Mouse (Mus musculus) MEL-GATA-1-ER (cell line): Measurements from ENCODE around the gene Gpr174.
"Not testable (repeated sequence)": the region's sequence is repeated elsewhere in the genome, so short reads cannot be mapped to it uniquely, and the experiment has no call there.

Source experiments
- DNase-seq: peaks from one replicate; pipeline ENCODE4 v3.0.0-alpha.2; 2012; ENCODE audit warnings: low read depth; ENCODE audit errors: extremely low read depth

The Gpr174 gene

DNA sequence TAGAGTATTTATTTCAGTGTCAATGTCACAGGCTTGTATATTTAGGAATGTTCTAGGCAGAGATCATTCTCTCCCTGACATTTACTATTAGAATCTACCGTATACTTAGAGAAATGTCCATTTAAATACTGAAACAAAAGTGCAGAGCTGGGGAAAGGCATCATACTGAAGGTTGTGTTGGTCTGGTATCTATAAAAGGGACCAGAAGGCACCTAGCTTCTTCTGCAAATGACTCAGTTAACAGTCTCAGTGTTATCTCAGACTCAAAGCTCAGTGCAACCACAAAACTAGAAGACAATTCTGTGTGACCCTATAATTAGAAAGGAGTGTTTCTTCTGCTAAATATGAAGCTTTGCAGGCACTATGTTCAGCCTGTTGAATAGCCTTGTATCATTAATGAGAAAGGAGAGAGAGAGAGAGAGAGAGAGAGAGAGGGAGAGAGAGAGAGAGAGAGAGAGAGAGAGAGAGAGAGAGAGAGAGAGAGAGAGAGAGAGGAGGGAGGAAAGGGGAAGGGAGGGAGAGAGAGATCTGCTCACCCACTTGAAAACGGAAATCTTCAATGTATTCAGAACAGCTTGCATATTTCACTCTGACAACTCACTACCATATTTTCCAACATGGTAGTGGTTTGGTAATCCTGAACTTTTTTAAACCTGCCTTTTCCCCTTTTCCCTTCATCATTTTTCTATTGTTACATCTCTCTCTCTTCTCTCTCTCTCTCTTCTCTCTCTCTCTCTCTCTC is at the start of gene Gpr174:
Gene Gpr174, plus strand, starts transcription at position 393 of the 742 bp plus-strand sequence.
- peak; percentile 75 for DNase-seq

DNA sequence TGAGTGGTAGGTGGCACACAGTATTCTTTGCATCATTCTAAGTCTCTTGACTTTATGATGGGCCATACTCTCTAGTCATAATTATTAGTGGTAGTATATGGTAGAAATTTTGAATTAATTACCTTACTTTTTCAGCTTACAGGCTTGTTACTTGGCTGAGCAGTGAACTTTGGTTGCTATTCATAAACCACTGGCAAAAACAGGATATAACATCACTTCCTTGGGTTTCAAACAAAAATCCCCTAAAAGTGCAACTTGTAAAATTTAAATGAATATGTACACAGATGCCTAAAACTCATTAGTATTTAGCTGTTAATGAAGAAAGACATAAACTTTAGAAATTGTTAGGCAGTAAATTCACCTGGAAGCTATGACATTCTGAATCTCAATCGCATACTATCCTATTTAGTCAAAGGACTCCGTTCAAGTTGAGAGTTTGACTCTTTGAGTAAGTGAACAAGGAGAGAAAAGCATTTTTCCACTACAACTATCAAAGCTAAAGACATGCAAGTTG is 38.0 kb upstream of the Gpr174 start:
- DNase-seq: no peak

DNA sequence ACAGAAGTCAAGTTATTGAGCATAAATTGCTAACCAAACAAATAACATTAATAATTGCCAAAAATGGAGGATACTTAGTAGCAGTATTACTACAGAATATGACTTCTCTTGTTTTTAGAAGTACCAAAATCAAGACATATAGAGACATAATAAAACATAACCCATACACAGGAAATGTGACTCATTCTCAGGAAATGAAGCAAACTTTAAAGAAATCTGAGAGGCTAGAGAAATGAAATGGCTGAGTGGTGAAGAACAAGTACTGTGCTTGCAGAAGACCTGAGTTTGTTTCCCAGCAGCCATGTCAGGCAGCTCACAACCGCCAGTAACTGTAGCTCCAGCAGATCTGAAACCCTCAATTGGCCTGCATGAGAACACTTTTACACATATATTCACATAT is 30.8 kb upstream of the Gpr174 start:
- DNase-seq: no peak

DNA sequence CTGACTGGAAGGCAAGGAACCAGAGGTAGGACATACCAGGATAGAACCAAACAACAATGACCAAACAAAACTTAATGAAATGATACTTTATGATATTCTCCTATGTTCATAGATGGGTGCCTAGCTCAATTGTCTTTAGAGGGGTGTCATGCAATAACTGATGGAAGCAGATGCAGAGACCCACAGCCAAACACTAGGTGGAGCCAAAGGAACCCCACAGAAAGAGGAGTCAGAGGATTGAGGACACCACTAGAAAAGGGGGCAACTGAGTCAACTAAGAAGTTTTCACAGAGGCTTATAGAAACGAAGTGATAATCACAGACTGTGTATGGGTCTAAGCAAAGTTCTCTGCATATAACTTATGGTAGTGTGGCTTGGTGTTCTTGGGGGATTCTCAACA is 24.5 kb upstream of the Gpr174 start:
- no peak for DNase-seq

DNA sequence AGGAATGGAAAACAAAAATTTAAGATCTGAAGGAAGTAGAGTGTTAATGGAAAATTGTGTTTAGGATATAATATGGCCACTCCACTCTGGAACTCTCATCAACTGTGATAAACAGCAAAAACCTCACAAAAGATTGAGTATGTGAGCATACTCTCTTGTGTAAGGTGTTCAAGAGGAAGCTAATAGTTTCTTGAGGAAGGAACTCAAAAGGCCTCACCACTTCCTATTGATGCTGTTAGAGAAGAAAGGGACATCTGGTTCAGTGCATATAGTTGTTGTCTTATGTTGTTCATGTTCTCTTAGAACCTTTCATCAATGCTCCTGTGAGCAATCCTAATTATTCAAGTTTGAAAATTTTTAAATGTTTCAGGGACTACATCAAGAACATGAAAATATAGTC is 21.0 kb upstream of the Gpr174 start:
- DNase-seq: no peak

DNA sequence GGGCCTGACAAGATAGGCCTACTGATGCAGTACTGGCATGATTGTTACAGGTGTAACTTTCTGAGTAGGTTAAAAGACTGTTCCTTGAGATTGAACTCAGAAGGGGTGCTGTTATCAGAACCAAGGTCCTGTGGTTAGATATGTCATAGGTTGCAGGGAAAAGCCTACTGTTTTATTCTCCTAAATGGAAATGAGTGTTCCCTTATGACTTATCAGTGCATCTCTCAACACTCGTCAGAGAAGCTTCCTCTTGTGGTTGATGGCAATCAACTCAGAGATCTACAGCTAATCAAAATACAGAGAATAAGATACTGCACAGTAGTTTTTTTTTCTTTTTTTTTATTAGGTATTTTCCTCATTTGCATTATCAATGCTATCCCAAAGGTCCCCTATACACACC is 19.2 kb upstream of the Gpr174 start:
- DNase-seq: no peak

DNA sequence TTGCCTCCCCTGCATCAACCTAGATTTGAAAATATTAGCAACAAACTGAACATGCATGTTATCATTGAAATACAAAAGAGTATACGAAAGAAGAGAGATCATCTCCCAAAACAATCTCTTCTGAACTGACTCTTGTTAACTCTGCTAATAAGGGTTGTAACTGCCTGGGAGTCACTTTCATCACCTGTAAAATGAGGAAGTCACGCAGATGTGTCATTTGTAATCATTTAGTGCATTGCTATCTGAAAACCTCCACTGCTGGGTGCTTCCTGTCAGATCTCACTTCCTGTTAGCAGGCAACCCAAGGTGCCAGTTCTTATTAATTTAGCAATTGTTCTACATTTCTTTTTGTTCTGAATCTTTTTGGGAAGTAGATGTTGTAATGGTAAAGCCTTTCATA is 5.3 kb upstream of the Gpr174 start:
- peak; percentile 95 for DNase-seq

DNA sequence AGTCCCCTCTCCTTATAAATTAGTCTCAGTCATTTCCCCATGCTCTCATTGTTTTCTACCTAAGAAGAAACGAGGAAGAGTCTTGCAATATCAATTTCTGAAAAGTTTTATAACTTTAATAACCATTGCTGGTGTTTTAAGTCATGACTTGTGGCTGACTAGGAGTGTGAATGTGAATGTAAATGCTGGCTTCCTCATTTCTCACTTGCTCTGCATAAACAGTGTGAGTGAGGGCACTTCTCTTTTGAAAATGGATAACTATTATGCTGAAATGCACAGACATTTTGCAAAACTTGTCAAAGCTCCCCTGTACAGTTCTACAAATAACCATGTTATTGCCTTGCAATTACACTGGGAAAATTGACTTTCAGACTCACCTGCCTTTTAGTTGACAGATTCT is 8.9 kb downstream of the Gpr174 start:
- no peak for DNase-seq

DNA sequence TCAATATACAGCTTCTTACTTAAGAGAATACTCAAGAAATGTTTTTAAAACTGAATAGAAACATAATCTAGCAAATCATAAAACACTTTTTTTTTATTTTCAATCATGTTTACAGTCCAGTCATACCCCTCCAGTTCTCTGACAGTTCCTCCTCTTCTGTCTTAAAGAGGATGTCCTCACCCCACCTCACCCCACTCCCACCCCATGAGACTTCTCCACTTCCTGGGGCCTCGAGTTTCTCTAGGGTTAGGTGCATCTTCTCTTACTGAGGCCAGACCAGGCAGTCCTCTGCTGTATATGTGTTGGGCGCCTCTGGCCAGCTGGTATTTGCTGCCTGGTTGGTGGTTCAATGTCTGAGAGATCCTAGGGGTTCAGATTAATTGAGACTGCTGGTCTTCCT is 21.9 kb downstream of the Gpr174 start:
- DNase-seq: no peak

DNA sequence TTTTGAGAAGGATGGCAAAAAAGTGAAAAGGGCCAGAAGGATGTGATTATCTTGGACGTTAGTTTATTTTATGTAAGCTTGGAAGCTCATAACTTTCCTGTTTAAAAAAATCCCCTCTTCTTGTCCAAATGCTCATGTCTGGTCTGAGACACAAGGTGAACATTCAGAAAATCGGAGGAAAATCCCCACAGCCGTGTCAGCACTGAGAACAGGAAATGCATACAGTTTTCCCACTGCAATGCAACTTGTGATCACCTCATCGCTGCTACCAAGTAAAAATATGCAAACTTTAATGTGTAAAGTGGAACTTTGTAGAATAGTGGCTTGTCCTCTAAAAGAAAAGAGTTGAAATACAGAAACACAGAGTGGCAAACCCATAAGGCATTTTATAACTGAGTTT is 28.5 kb downstream of the Gpr174 start:
- DNase-seq: no peak

DNA sequence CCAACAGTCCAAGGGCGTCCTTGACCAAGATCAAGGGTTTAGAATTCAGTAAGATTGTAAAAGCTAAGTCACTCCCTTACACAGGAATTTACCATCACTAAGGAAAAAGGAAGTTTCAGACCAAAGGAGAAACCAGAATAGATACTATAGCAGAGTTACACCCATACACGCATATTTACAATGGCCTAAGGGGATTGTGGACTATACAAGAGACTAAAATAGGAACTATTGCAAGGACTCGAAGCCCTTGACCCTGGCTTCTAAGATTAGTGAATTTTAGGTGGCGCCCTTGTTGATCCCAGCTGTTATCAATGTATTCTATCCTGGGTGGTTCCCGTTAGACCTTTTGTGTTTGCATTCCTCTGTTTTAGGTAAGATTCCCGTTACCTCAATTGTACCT is 42.2 kb downstream of the Gpr174 start:
- not testable (repeated sequence) for DNase-seq

DNA sequence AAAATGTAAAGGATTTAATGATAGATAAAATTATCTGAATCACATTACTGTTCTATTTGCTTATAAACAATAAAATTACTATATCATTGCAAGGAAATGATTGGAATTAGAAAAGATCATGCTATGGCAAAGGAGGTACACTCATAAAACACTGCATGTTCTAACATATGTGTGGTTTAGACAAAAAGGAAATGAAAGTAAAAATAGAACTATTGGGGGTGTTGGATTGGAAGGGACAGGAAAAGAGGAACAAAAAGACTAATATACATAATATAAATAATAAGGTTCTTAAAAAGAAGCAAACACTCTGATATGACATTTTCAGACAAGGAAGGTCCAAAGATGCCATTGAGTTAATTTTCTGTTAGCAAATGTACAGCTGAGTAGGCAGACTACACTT is 43.1 kb downstream of the Gpr174 start:
- peak; percentile 2 for DNase-seq

DNA sequence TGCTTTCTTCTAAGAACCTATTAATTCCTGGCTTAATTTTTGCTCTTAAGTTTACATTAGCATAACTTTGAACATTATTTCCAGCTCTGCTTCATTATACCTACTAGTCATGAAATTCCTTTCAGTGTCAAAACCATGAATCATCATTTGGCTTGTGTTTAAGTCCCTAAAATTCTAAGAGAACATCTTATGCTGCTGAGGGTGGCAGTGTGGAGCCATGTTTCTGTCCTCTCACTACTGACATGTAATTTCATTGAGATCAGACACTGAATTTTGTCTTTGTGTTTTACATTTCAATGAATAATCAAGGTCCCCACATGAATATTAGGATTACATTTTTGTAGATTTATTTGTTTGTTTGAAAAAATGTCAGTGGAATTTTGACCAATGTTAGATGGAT is 50.8 kb downstream of the Gpr174 start:
- no peak for DNase-seq

DNA sequence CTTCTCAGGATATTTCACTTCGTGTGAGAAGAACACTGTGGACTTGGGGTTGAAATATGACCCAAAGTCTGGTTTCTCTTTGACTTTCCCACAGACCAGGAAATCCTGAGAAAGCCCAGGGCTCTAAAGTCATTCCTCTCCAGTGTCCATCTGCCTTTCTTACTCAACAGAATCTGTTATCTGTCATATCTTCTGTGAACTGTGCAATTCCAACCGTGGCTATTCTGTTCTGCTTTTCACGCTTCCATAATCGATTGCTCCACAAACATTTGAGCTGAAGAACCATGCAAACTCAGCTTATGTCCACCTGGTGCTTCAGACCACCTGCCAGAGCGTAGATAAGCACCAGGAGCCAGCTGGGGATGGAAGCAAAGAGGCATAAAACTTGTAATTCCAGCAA is 56.9 kb downstream of the Gpr174 start:
- no peak for DNase-seq

DNA sequence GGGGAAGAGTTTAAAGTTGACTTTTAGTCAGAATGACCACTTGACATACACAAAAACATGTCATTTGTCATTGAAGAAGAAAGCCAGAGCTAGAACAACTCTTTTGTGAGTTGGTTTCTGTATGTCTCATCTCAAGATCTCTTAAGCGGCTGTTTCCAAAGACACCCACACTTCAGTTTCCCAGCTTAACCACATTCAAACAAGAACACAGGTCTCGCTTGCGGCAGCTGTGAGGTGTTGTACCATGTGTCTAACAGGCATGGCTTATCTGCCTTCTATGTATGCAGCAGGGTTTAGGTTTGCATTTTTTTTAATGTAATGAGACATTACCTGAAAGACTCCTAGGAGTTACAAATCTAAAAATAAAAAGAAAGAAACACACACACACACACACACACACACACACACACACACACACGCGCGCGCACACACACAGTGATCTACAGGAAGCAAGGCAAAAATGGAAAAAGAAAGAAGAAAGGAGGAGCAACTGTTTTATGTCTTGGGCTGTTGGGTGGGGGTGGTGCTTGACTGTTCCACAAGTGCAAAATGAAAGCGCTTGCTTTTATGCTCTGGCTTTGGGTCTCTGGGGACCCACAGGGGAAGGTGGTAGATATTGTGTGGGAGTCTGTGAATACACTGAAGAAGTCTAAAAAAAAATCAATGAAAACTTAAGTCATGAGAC is 70.2 kb downstream of the Gpr174 start:
- no peak for DNase-seq

DNA sequence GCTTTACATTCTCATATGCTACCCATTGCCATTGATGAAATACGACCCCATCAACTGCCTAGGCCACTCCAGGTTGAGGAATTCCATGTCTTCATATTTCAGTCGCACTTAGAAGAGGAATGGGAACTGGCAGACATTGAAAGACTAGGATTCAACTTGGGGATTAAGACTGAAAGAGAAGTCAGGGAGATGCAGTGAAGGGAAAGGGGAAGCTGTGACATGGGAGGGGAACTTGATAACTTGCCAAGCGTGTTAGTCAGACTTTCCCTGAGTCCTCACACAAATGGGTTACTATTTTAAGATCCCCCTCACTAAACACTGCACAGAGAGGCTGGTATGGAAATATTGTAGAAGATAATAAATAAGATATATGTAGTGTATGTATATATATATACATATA is 74.2 kb downstream of the Gpr174 start:
- peak; percentile 89 for DNase-seq

DNA sequence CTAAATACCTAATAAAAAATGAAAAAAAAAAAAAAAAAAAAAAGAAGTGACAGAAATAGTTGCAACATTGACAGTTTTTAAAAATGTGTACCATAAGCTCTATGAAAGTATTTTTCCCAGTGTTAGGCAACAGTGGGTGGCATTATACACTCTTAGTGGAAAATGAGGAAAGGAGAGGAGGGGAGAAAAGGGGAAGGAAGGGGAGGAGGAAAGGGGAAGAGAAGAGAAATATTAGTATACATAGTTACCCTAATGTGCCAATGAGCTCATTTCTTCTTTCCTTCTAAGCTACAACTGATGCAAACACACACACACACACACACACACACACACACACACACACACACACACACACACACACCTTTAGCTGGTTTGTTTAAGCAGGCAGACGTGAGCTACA is 80.9 kb downstream of the Gpr174 start:
- peak; percentile 17 for DNase-seq

DNA sequence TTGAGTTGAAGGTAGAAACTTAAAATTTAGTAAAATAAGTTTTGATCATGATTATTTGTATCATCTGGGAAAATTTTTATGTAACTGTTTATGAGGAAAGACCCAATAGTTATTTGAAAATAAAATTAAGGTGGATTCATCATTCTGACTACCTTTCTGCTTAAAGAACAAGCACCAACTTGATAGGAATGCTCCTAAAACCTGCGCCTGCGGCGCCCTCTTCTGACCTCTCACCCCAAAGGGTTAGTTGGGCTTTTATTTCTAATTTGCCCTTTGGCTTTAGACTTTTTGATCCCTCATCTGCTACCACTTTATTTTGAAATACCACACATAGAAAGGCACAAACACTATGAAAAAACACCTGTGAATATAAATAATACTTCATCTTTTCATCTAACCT is 86.3 kb downstream of the Gpr174 start:
- DNase-seq: peak; percentile 21
